Mouse (Mus musculus) hindbrain, postnatal 0 days (tissue): ENCODE results near the gene Tiprl. TPM values are rescaled to one million over a fixed set of nuclear protein-coding genes. Genes with fewer than 3 reads are reported as not detected.
A peak's percentile ranks its signal among the peaks of the same experiment; 100 is the strongest.

ENCODE experiments used
- ATAC-seq: fragments of 200-750 bp; cut with Nextera tagmentation; 2 replicates; pipeline ENCODE4 v1.8.0; 2017; ENCODE audit warnings: mild to moderate bottlenecking, moderate TSS enrichment, moderate library complexity
- DNase-seq: peaks from one replicate; pipeline ENCODE4 v3.0.0-alpha.2; 2015; ENCODE audit warnings: low spot score
- H3K27ac ChIP-seq: fragments of 300-500 bp; sonication (generic); 2 replicates; pipeline ENCODE4 v1.5.1; 2014; ENCODE audit warnings: mild to moderate bottlenecking
- H3K27me3 ChIP-seq: fragments of 300-500 bp; sonication (generic); 2 replicates; pipeline ENCODE4 v1.6.1; 2014; ENCODE audit warnings: low read length, mixed read lengths; ENCODE audit not compliant: insufficient read depth
- H3K36me3 ChIP-seq: fragments of 300-500 bp; sonication (generic); 2 replicates; pipeline ENCODE4 v1.6.1; 2014; ENCODE audit warnings: low read length, mixed read lengths; ENCODE audit not compliant: insufficient read depth
- H3K4me1 ChIP-seq: fragments of 300-500 bp; sonication (generic); 2 replicates; pipeline ENCODE4 v1.6.1; 2014; ENCODE audit warnings: antibody characterized with exemption, low read length, mixed read lengths; ENCODE audit not compliant: insufficient read depth
- H3K4me2 ChIP-seq: fragments of 300-500 bp; sonication (generic); 2 replicates; pipeline ENCODE4 v1.6.1; 2014; ENCODE audit warnings: low read depth, mild to moderate bottlenecking, low read length, moderate library complexity, mixed read lengths
- H3K4me3 ChIP-seq: fragments of 300-500 bp; sonication (generic); 2 replicates; pipeline ENCODE4 v1.5.1; 2014; ENCODE audit warnings: low read length
- H3K9ac ChIP-seq: fragments of 300-500 bp; sonication (generic); replicated peaks from 2 replicates; pipeline ENCODE4 v1.6.1; 2014; ENCODE audit warnings: mild to moderate bottlenecking, low read length, moderate library complexity, mixed read lengths
- H3K9me3 ChIP-seq: fragments of 300-500 bp; sonication (generic); 2 replicates; pipeline ENCODE4 v1.6.1; 2016; ENCODE audit warnings: low read length, mixed read lengths
- CTCF ChIP-seq: IDR thresholded peaks from 2 replicates; pipeline ENCODE4 v1.5.1; 2016; ENCODE audit warnings: antibody characterized with exemption, control low read depth, low read depth
- WGBS: fragments of 180-500 bp; shearing (Covaris S2); extraction: QIAGEN DNeasy Blood & Tissue Kit; methylation state at CpG from one replicate; pipeline ENCODE4 v1.1.7; 2014; 5-methylcytosine and 5-hydroxymethylcytosine counted together
- polyA plus RNA-seq: library from polyadenylated mRNA; unstranded; fragments of >200 nt; fragmentation: Nextera tagmentation; extraction: Ambion mirVana; gene quantifications from 2 replicates; pipeline ENCODE4 v1.2.1, GENCODE M21; 2015
- total RNA-seq: library from RNA; depleted of rRNA; stranded (reverse); fragments of >200 nt; gene quantifications from 2 replicates; pipeline ENCODE4 v1.2.3, GENCODE M21; 2014

Tiprl gene
- total and polyA plus RNA-seq, 2 experiments from 2014 or later = 37.1 to 129 TPM

DNA sequence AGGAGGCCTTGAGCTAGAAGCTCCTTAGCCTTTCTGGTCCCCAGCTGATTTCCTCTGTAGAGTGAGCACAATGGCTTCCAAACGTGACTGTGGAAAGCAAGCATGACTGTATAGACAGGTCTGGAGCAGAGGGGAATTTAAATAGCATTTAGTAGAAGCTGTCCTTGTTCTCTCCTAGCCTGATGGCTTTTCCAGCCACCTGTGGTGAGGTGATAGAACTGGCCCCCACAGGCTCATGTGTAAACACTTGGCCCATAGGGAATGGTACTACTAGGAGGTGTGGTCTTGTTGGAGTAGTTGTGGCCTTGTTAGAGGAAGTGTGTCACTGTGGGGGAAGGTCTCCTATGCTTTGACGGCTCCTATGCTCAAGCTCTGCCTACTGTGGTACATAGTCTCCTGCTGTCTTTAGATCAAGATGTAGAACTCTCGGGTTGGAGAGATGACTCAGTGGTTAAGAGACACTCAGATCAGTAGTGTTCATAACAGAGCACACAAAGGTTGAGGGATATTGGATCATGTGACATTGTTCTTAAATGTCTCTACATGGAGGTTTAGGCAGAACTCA is 41.3 kb downstream of the Tiprl start:
- WGBS = 75% methylated on average over 3 of the region's 3 CpGs
- Histone ChIP-seq H3K27me3 (no peaks in the 10 kb centered on the region), H3K9ac (no peak overlapping the region), H3K27ac (no peak overlapping the region), H3K4me3 (no peak overlapping the region), H3K9me3 (no peaks in the 10 kb centered on the region), H3K4me1 (peaks cover 6% of the 10 kb centered on the region; the same call in 1 of the 2 replicates), H3K4me2 (no peak overlapping the region), H3K36me3 (no peaks in the 10 kb centered on the region)
- DNase-seq = no peak
- TF ChIP-seq CTCF = no peak
- ATAC-seq = no peak

- Histone ChIP-seq H3K27me3 (no peaks in the 10 kb centered on the region), H3K36me3 (no peaks in the 10 kb centered on the region), H3K27ac (no peak overlapping the region), H3K4me2 (peak overlapping the region; percentile 97), H3K4me1 (peaks cover 6% of the 10 kb centered on the region; the same call in 1 of the 2 replicates), H3K4me3 (peak overlapping the region; percentile 71), H3K9ac (peak overlapping the region; percentile 61; the same call in 1 of the 2 replicates), H3K9me3 (no peaks in the 10 kb centered on the region)
- WGBS = 8% methylated on average over 5 of the region's 5 CpGs
- DNase-seq = no peak
- 0 out of 2 replicates have a peak, but pooled peaks have one; percentile 5 for ATAC-seq
- no peak for TF ChIP-seq CTCF
Measured at GRCm38 (mm10) chr1:165194662-165195013, 42.2 kb downstream of the Tiprl start.

- peak within 1 kb of the TSS; percentile 69; the same call in 1 of the 2 replicates for H3K27ac ChIP-seq
- ATAC-seq (peak; percentile 91), DNase-seq (peak; percentile 91)
- under 1% methylated on average over 69 of the region's 69 CpGs for WGBS
- peak within 1 kb of the TSS; percentile 61 for H3K9ac ChIP-seq
- no peaks in the 10 kb centered on the region for H3K36me3 ChIP-seq
- TF ChIP-seq CTCF = peak; percentile 43
- peak within 1 kb of the TSS; percentile 97 for H3K4me2 ChIP-seq
- no peaks in the 10 kb centered on the region for H3K9me3 ChIP-seq
- H3K27me3 ChIP-seq = no peaks in the 10 kb centered on the region
- peak within 1 kb of the TSS; percentile 71 for H3K4me3 ChIP-seq
- peaks cover 6% of the 10 kb centered on the region; the same call in 1 of the 2 replicates for H3K4me1 ChIP-seq
Measured at GRCm38 (mm10) chr1:165193880-165194661, 42.7 kb downstream of the Tiprl start, which contains the start of gene Sft2d2. Gene Sft2d2 (minus strand): TSS chr1:165194438.

GRCm38 (mm10) chr1:165193426-165193825 is 43.4 kb downstream of the Tiprl start:
- peak overlapping the region; percentile 71 for H3K4me3 ChIP-seq
- H3K36me3 ChIP-seq = no peaks in the 10 kb centered on the region
- H3K27me3 ChIP-seq = no peaks in the 10 kb centered on the region
- ATAC-seq (no peak), DNase-seq (no peak)
- peak overlapping the region; percentile 97 for H3K4me2 ChIP-seq
- H3K27ac ChIP-seq = peak overlapping the region; percentile 69; the same call in 1 of the 2 replicates
- WGBS = 20% methylated on average over 7 of the region's 7 CpGs
- H3K9ac ChIP-seq = peak overlapping the region; percentile 61; the same call in 1 of the 2 replicates
- H3K4me1 ChIP-seq = peaks cover 6% of the 10 kb centered on the region; the same call in 1 of the 2 replicates
- H3K9me3 ChIP-seq = no peaks in the 10 kb centered on the region
- TF ChIP-seq CTCF = no peak

- Histone ChIP-seq H3K27me3 (no peaks in the 10 kb centered on the region), H3K4me1 (peaks cover 6% of the 10 kb centered on the region; the same call in 1 of the 2 replicates), H3K27ac (no peak overlapping the region), H3K9ac (no peak overlapping the region), H3K4me3 (peak overlapping the region; percentile 71; the same call in 1 of the 2 replicates), H3K9me3 (no peaks in the 10 kb centered on the region), H3K36me3 (no peaks in the 10 kb centered on the region), H3K4me2 (peak overlapping the region; percentile 97)
- 84% methylated on average over 10 of the region's 10 CpGs for WGBS
- no peak for TF ChIP-seq CTCF
- DNase-seq = no peak
- ATAC-seq = no peak
Measured at GRCm38 (mm10) chr1:165192714-165193264, 44.0 kb downstream of the Tiprl start.

GRCm38 (mm10) chr1:165192102-165192501 is 44.7 kb downstream of the Tiprl start:
- peaks cover 6% of the 10 kb centered on the region; the same call in 1 of the 2 replicates for H3K4me1 ChIP-seq
- no peak for TF ChIP-seq CTCF
- H3K9ac ChIP-seq = no peak overlapping the region
- H3K4me3 ChIP-seq = no peak overlapping the region
- DNase-seq (no peak), ATAC-seq (no peak)
- no peak overlapping the region for H3K27ac ChIP-seq
- WGBS = 74% methylated on average over 4 of the region's 4 CpGs
- H3K36me3 ChIP-seq = no peaks in the 10 kb centered on the region
- peak overlapping the region; percentile 36 for H3K4me2 ChIP-seq
- H3K27me3 ChIP-seq = no peaks in the 10 kb centered on the region
- no peaks in the 10 kb centered on the region for H3K9me3 ChIP-seq
